Mouse (Mus musculus) limb, embryonic 13.5 days (tissue): ENCODE data around the gene Krtap19-2. TPM values are rescaled to one million over a fixed set of nuclear protein-coding genes. Genes with fewer than 3 reads are reported as not detected.

ENCODE experiments used
- ATAC-seq: fragments of 200-750 bp; cut with Nextera tagmentation; 2 replicates; pipeline ENCODE4 v1.8.0; 2017; ENCODE audit warnings: low read depth, moderate number of reproducible peaks, moderate TSS enrichment; ENCODE audit not compliant: low FRiP score
- H3K27ac ChIP-seq: fragments of 300-500 bp; sonication (generic); 2 replicates; pipeline ENCODE4 v1.5.1; 2015; ENCODE audit warnings: inconsistent platforms, mild to moderate bottlenecking, moderate library complexity
- H3K27me3 ChIP-seq: fragments of 300-500 bp; sonication (generic); 2 replicates; pipeline ENCODE4 v1.6.1; 2015; ENCODE audit warnings: mild to moderate bottlenecking, inconsistent platforms
- H3K36me3 ChIP-seq: fragments of 300-500 bp; sonication (generic); 2 replicates; pipeline ENCODE4 v1.6.1; 2015; ENCODE audit warnings: inconsistent platforms, mild to moderate bottlenecking, moderate library complexity
- H3K4me1 ChIP-seq: fragments of 300-500 bp; sonication (generic); 2 replicates; pipeline ENCODE4 v1.6.1; 2015; ENCODE audit warnings: inconsistent platforms
- H3K4me2 ChIP-seq: fragments of 300-500 bp; sonication (generic); replicated peaks from 2 replicates; pipeline ENCODE4 v1.6.1; 2015; ENCODE audit warnings: inconsistent platforms, mild to moderate bottlenecking, moderate library complexity
- H3K4me3 ChIP-seq: fragments of 300-500 bp; sonication (generic); 2 replicates; pipeline ENCODE4 v1.5.1; 2015; ENCODE audit warnings: moderate library complexity, mild to moderate bottlenecking, inconsistent platforms
- H3K9ac ChIP-seq: fragments of 300-500 bp; sonication (generic); 2 replicates; pipeline ENCODE4 v1.6.1; 2015; ENCODE audit warnings: mild to moderate bottlenecking, inconsistent platforms
- H3K9me3 ChIP-seq: fragments of 300-500 bp; sonication (generic); 2 replicates; pipeline ENCODE4 v1.6.1; 2016; ENCODE audit warnings: inconsistent platforms
- WGBS: fragments of 180-500 bp; shearing (Covaris S2); methylation state at CpG from one replicate; pipeline ENCODE4 v1.1.7; 2015; 5-methylcytosine and 5-hydroxymethylcytosine counted together
- polyA plus RNA-seq: library from polyadenylated mRNA; unstranded; fragments of >200 nt; fragmentation: Nextera tagmentation; extraction: Ambion mirVana; gene quantifications from 2 replicates; pipeline ENCODE4 v1.2.1, GENCODE M21; 2015

Gene Krtap19-2
- polyA plus RNA-seq, 1 experiment from 2014 or later = not detected

GRCm38 (mm10) chr16:88823736-88824135 is 50.3 kb downstream of the Krtap19-2 start:
- no peak overlapping the region for H3K4me3 ChIP-seq
- no peaks in the 10 kb centered on the region for H3K36me3 ChIP-seq
- no peaks in the 10 kb centered on the region for H3K9me3 ChIP-seq
- H3K27me3 ChIP-seq = no peaks in the 10 kb centered on the region
- no peak overlapping the region for H3K27ac ChIP-seq
- no peak overlapping the region for H3K4me2 ChIP-seq
- 76% methylated on average over 3 of the region's 3 CpGs for WGBS
- H3K4me1 ChIP-seq = no peaks in the 10 kb centered on the region
- no peak overlapping the region for H3K9ac ChIP-seq
- ATAC-seq = no peak

Other genes starting within 250 kb of the Krtap19-2 start
- gene 2310079G19Rik, start 246.6 kb downstream of the Krtap19-2 start, polyA plus RNA-seq = not detected in 2 replicates
- not detected in 2 replicates for gene Krtap26-1, start 226.5 kb downstream of the Krtap19-2 start, polyA plus RNA-seq
- not detected in 2 replicates for gene Krtap27-1, start 202.6 kb downstream of the Krtap19-2 start, polyA plus RNA-seq
- gene 2310061N02Rik, start 166.3 kb downstream of the Krtap19-2 start, polyA plus RNA-seq = not detected in 2 replicates
- not detected in 2 replicates for gene Krtap13-1, start 145.4 kb downstream of the Krtap19-2 start, polyA plus RNA-seq
- gene Krtap13, start 122.6 kb downstream of the Krtap19-2 start, polyA plus RNA-seq = not detected in 2 replicates
- gene 2310034C09Rik, start 115.4 kb downstream of the Krtap19-2 start, polyA plus RNA-seq = not detected in 2 replicates
- not detected in 2 replicates for gene 2310057N15Rik, start 100.1 kb downstream of the Krtap19-2 start, polyA plus RNA-seq
- not detected in 2 replicates for gene Gm5965, start 96.4 kb downstream of the Krtap19-2 start, polyA plus RNA-seq
- gene Gm20741, start 62.0 kb downstream of the Krtap19-2 start, polyA plus RNA-seq = not detected in 2 replicates
- not detected in 2 replicates for gene Krtap15, start 54.1 kb downstream of the Krtap19-2 start, polyA plus RNA-seq
- not detected in 2 replicates for gene Krtap14, start 48.1 kb downstream of the Krtap19-2 start, polyA plus RNA-seq
- not detected in 2 replicates for gene Krtap19-1, start 4.9 kb downstream of the Krtap19-2 start, polyA plus RNA-seq
- gene Krtap19-3, start 3.8 kb upstream of the Krtap19-2 start, polyA plus RNA-seq = not detected in 2 replicates
- gene Krtap19-4, start 10.8 kb upstream of the Krtap19-2 start, polyA plus RNA-seq = not detected in 2 replicates
- not detected in 2 replicates for gene Krtap19-5, start 22.2 kb upstream of the Krtap19-2 start, polyA plus RNA-seq
- gene Krtap19-9b, start 58.0 kb upstream of the Krtap19-2 start, polyA plus RNA-seq = not detected in 2 replicates
- gene Krtap16-3, start 88.6 kb upstream of the Krtap19-2 start, polyA plus RNA-seq = not detected in 2 replicates
- not detected in 2 replicates for gene Krtap22-2, start 136.5 kb upstream of the Krtap19-2 start, polyA plus RNA-seq
- gene Gm10229, start 141.0 kb upstream of the Krtap19-2 start, polyA plus RNA-seq = not detected in 2 replicates
- gene Krtap6-1, start 157.4 kb upstream of the Krtap19-2 start, polyA plus RNA-seq = not detected in 2 replicates
- gene Gm10228, start 167.2 kb upstream of the Krtap19-2 start, polyA plus RNA-seq = not detected in 2 replicates
- gene Krtap6-5, start 173.6 kb upstream of the Krtap19-2 start, polyA plus RNA-seq = not detected in 2 replicates
- gene 1110025L11Rik, start 189.7 kb upstream of the Krtap19-2 start, polyA plus RNA-seq = not detected in 2 replicates
- gene Krtap6-3, start 209.7 kb upstream of the Krtap19-2 start, polyA plus RNA-seq = not detected in 2 replicates